Mouse (Mus musculus): ENCODE measurements at regions not wholly inside any gene's neighbourhood (a gene's known extent, or its start where the extent isn't known, plus 50 kb on each side); places are given as distances from the start of the nearest gene placed in this dataset.

DNA sequence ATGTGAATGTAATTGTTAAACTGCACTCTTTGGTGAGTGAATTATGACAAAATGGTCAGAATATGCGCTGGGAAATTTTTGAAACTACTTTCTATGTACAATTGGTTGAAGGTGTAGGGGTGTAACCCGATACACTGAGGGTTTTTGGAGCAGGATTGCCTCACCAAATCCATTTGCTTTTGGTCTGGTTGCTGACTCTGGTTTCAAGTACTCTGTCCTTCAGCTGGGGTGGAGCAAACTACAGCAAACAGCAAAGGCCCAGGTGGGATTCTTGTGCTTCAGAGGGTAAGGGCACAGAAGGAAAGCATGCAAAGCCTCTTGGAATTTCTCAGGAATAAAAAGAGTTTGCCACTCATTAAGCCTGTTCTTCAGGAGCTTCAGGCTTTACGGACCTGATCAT, 316.8 kb upstream of the Btbd3 start:
- Histone ChIP-seq H3K36me3 (ENCODE audit: control insufficient read depth, insufficient read depth, low read length, poor library complexity, severe bottlenecking) (no peaks in the 10 kb centered on the region), H3K27me3 (ENCODE audit: control insufficient read depth, insufficient read depth, low read length, poor library complexity, severe bottlenecking) (no peaks in the 10 kb centered on the region)
- no peak for DNase-seq (ENCODE audit: low read depth, low spot score)

DNA sequence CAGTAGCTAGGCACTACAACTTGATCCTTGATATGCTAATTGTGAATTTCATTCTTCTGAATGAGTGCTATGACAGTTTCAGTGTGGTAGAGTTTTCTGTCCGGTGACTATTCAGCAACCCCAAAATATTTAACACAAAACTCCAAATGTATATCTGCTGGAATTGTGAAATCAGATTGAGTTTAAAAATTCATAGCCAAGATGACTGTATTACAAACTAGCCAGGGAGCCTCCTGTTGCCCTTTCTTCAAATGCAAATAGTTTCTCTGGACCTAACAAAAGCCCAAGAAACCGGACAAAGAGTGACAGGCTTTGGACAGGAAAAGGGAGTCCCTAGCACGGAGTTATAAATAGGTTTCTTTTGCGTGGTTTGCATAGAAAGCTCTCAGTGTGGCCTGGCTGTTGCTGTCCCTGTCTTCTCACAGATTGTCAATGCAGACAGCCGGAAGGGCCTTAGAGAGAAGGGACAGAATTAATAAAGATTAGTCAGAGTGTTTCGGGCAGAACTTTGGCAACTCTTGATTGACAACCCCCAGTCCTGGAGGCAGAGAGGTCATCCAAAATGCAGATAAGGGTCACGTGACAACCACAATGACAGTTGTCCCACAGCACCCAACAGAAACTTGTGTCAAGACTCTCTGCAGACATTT, 317.4 kb upstream of the Btbd3 start:
- H3K27me3 ChIP-seq (ENCODE audit: control insufficient read depth, insufficient read depth, low read length, poor library complexity, severe bottlenecking) = no peaks in the 10 kb centered on the region
- no peak for DNase-seq (ENCODE audit: low read depth, low spot score)
- H3K36me3 ChIP-seq (ENCODE audit: control insufficient read depth, insufficient read depth, low read length, poor library complexity, severe bottlenecking) = no peaks in the 10 kb centered on the region

DNA sequence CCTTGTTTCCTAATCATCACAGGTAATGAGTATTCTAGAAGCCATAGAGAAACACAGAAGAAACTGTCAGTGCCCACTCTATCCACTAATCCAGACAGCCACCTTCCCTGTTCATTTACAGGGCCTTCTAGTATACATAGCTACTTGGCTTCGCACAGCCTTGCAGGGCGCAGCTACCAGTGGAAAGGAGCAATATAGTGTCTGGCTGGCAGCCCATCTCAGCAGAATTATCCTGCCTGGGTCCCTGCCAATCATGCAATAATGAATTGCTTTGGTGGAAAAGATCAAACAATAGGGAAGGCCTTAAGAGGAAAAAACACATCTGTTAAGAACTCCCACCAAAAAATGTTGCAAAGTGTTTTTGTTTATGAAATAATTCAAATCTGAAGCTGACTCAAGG, 319.8 kb upstream of the Btbd3 start:
- no peaks in the 10 kb centered on the region for H3K36me3 ChIP-seq (ENCODE audit: control insufficient read depth, insufficient read depth, low read length, poor library complexity, severe bottlenecking)
- no peak for DNase-seq (ENCODE audit: low read depth, low spot score)
- no peaks in the 10 kb centered on the region for H3K27me3 ChIP-seq (ENCODE audit: control insufficient read depth, insufficient read depth, low read length, poor library complexity, severe bottlenecking)

DNA sequence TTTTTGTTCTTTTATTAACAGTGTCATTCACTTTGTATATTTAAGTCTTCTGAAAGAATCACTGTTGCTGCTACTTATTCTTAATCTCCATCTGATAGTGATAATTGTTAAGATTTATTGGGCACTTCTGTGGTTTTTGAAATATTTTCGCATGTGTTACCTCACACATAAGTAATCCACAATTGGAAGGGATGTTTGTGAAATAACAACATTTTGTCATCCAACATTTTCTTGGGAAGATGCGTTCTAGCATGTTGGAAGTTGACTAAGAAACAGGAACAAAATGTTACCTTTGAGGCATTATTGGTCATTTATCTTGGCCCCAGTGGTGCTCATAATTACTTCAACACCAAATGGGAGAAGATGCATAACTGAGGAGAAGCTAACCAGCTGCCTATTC, 323.4 kb upstream of the Btbd3 start:
- Histone ChIP-seq H3K36me3 (ENCODE audit: control insufficient read depth, insufficient read depth, low read length, poor library complexity, severe bottlenecking) (no peaks in the 10 kb centered on the region), H3K27me3 (ENCODE audit: control insufficient read depth, insufficient read depth, low read length, poor library complexity, severe bottlenecking) (no peaks in the 10 kb centered on the region)
- DNase-seq (ENCODE audit: low read depth, low spot score) = no peak

DNA sequence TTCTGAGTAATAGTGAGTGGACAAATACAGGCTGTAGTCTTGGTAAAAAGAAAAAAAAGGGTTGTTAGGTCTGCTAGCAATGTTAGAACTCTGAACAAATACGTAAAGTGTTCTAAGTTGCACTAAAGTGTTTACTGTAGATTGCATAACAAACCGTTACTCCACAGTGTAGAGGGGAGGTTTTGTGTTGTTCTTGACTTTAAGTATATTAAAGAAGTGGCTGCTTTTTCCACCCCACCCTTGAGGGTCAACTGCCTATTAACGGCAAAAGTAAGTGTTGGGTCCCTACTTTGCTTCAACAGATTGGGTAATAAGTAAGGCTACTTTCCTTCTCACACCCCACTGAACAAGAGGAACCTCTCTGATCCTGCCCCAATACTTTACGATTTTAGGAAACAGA, 323.9 kb upstream of the Btbd3 start:
- Histone ChIP-seq H3K36me3 (ENCODE audit: control insufficient read depth, insufficient read depth, low read length, poor library complexity, severe bottlenecking) (no peaks in the 10 kb centered on the region), H3K27me3 (ENCODE audit: control insufficient read depth, insufficient read depth, low read length, poor library complexity, severe bottlenecking) (no peaks in the 10 kb centered on the region)
- no peak for DNase-seq (ENCODE audit: low read depth, low spot score)

DNA sequence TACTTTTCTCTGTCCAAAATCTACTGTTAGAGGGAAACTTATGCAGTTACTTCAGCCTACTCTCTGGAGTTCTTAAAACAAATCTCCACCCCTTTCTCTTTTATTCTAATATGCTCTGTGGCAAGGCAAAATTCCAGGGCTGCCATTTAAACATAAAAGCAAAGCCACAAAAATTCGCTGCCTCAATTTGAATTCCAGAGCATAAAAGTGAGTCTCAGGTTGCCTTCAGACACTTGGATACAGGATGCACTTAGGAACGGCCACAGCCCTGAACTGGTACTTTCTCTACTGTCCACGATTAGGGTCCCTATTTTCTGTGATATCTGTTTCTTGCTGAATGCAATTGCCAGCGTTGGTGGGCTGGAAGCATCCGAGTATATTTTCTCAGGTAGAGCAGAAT, 330.9 kb upstream of the Btbd3 start:
- no peak for DNase-seq (ENCODE audit: low read depth, low spot score)
- Histone ChIP-seq H3K36me3 (ENCODE audit: control insufficient read depth, insufficient read depth, low read length, poor library complexity, severe bottlenecking) (no peaks in the 10 kb centered on the region), H3K27me3 (ENCODE audit: control insufficient read depth, insufficient read depth, low read length, poor library complexity, severe bottlenecking) (no peaks in the 10 kb centered on the region)

DNA sequence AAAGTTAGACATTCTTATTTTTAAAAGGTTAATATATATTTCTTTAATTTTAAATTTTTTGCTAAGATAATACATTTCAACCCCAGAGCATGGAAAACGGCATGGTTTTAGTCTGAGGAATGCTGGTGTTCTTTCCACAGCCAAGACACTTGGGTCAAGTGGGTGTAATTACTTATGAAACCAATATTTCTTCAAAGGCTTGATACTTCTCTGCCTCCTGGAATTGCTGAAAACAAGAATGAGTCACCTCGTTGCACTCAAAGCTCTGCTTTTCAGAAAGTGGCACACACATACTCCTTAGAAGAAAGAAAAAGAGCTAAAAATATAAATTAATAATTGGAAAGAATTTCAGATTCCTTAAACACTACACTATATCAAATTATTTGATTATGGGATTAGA, 331.8 kb upstream of the Btbd3 start:
- DNase-seq (ENCODE audit: low read depth, low spot score) = no peak
- Histone ChIP-seq H3K27me3 (ENCODE audit: control insufficient read depth, insufficient read depth, low read length, poor library complexity, severe bottlenecking) (no peaks in the 10 kb centered on the region), H3K36me3 (ENCODE audit: control insufficient read depth, insufficient read depth, low read length, poor library complexity, severe bottlenecking) (no peaks in the 10 kb centered on the region)

DNA sequence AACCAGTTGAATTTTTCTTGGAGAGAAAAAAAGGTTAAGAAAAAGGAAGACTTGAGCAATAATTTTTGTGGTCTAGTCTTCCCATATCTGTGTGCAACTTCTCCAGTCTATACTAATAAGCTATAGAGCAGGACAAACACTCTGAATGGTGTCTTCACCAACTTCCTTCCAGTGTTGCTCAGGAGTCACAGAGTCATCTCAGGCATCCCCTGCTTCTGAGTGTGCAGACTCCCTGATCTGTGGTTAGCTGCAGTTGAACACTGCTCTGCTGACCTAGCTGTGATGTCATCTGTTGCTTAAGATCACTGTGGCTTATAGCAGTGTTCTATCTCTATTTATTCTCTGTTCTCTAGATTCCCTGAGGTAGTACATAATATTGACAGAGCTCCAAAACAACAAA, 357.9 kb upstream of the Btbd3 start:
- Histone ChIP-seq H3K27me3 (ENCODE audit: control insufficient read depth, insufficient read depth, low read length, poor library complexity, severe bottlenecking) (no peaks in the 10 kb centered on the region), H3K36me3 (ENCODE audit: control insufficient read depth, insufficient read depth, low read length, poor library complexity, severe bottlenecking) (no peaks in the 10 kb centered on the region)
- DNase-seq (ENCODE audit: low read depth, low spot score) = no peak

- DNase-seq (ENCODE audit: low read depth, low spot score) = no peak
These were observed 375.9 kb upstream of the Btbd3 start for GRCm38 (mm10) chr2:137880211-137881031.

DNA sequence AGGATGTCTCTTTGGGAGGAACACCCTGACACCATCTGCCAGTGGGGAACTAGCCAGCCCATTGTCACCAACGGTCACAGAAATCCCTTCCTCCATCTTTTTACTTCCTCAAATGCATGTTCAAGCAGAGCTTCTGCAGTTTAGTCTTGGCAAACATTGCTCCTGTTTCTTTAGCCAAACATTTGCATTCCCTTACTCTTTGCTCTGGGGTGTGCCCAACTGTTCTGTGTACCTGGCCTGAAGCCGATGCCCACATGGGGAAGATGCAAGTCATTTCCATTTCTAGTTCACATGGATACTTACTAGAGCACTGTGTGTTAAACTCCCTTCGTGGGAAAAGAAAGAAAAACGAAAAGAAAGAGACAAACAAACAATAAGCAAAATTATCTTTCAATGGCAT, 386.7 kb upstream of the Btbd3 start:
- no peaks in the 10 kb centered on the region for H3K27me3 ChIP-seq (ENCODE audit: control insufficient read depth, insufficient read depth, low read length, poor library complexity, severe bottlenecking)
- H3K36me3 ChIP-seq (ENCODE audit: control insufficient read depth, insufficient read depth, low read length, poor library complexity, severe bottlenecking) = no peaks in the 10 kb centered on the region
- DNase-seq (ENCODE audit: low read depth, low spot score) = no peak

More at GRCm38 (mm10) chr2:137880211-137881031, 375.9 kb upstream of the Btbd3 start:
- Histone ChIP-seq H3K36me3 (ENCODE audit: control insufficient read depth, insufficient read depth, low read length, poor library complexity, severe bottlenecking) (no peaks in the 10 kb centered on the region), H3K27me3 (ENCODE audit: control insufficient read depth, insufficient read depth, low read length, poor library complexity, severe bottlenecking) (no peaks in the 10 kb centered on the region)

GRCm38 (mm10) chr2:137854494-137854893, 401.9 kb upstream of the Btbd3 start:
- DNase-seq (ENCODE audit: low read depth, low spot score) = no peak
- no peaks in the 10 kb centered on the region for H3K27me3 ChIP-seq (ENCODE audit: control insufficient read depth, insufficient read depth, low read length, poor library complexity, severe bottlenecking)

DNA sequence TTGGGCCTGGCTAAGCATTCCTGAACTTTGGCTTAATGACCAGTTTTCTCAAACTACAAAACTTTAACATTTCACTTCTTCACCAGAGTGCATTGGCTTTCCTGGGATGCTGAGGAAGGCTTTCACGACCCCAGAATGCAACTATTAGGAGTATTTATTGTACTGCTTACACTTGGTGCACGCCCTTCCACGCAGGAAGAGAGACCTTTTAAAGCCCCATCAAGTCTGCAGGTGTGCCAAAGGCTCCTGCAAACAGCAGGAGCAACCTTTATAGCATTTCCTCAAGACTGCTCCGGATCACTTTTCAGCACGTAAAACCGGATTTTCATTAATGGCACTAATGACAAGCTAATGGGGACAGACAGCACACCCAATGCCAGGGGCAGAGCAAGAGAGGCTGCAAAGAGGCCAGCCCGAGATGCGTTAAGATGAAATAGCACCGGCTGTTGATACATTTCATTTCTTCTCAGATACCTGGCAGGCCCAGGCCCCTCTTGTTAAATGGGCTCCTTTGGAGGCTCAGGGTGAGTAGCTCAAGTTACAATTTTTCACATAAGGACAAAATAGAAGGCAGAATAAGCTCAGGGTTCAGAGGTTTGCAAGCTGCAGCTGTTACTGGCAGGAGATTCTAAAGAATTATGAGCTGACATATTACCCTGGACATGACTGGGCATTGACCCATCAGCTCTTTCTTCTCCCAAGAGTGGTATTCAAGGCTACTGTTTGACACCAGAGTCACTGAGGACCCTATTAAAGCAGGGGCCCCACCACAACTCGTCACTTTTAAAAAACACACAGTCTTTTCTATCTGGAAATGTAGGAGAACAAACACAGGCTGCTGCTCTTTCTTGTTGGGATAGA, 402.7 kb upstream of the Btbd3 start:
- no peaks in the 10 kb centered on the region for H3K36me3 ChIP-seq (ENCODE audit: control insufficient read depth, insufficient read depth, low read length, poor library complexity, severe bottlenecking)

More at GRCm38 (mm10) chr2:137854494-137854893, 401.9 kb upstream of the Btbd3 start:
- no peaks in the 10 kb centered on the region for H3K36me3 ChIP-seq (ENCODE audit: control insufficient read depth, insufficient read depth, low read length, poor library complexity, severe bottlenecking)

DNA sequence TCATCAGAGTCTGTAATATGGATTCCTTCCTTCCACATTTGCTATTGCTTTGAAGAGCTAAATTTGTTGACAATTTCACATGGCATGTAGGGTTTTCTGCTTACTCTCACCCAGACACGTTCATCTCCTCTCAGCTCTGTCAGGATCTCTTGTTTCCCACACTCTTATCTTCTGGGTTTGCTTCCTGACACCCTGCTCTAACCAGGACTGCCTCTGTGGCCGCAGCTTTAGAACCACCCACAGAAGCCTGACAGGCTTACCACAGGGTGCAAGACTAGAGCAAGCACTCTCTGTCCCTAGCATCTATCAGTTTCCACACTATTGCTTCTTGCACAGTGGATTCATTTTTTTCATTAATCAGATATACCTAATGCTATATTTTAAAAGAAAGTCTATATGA, 408.5 kb upstream of the Btbd3 start:
- H3K27me3 ChIP-seq (ENCODE audit: control insufficient read depth, insufficient read depth, low read length, poor library complexity, severe bottlenecking) = no peaks in the 10 kb centered on the region
- no peak for DNase-seq (ENCODE audit: low read depth, low spot score)
- H3K36me3 ChIP-seq (ENCODE audit: control insufficient read depth, insufficient read depth, low read length, poor library complexity, severe bottlenecking) = no peaks in the 10 kb centered on the region

More for the DNA sequence above, 402.7 kb upstream of the Btbd3 start:
- no peak for DNase-seq (ENCODE audit: low read depth, low spot score)
- H3K27me3 ChIP-seq (ENCODE audit: control insufficient read depth, insufficient read depth, low read length, poor library complexity, severe bottlenecking) = no peaks in the 10 kb centered on the region

GRCm38 (mm10) chr2:137827814-137828374, 428.5 kb upstream of the Btbd3 start:
- no peaks in the 10 kb centered on the region for H3K36me3 ChIP-seq (ENCODE audit: control insufficient read depth, insufficient read depth, low read length, poor library complexity, severe bottlenecking)
- H3K27me3 ChIP-seq (ENCODE audit: control insufficient read depth, insufficient read depth, low read length, poor library complexity, severe bottlenecking) = no peaks in the 10 kb centered on the region
- no peak for DNase-seq (ENCODE audit: low read depth, low spot score)
